ENCODE assay signal across 13 mouse cellular contexts in the genomic region with DNA sequence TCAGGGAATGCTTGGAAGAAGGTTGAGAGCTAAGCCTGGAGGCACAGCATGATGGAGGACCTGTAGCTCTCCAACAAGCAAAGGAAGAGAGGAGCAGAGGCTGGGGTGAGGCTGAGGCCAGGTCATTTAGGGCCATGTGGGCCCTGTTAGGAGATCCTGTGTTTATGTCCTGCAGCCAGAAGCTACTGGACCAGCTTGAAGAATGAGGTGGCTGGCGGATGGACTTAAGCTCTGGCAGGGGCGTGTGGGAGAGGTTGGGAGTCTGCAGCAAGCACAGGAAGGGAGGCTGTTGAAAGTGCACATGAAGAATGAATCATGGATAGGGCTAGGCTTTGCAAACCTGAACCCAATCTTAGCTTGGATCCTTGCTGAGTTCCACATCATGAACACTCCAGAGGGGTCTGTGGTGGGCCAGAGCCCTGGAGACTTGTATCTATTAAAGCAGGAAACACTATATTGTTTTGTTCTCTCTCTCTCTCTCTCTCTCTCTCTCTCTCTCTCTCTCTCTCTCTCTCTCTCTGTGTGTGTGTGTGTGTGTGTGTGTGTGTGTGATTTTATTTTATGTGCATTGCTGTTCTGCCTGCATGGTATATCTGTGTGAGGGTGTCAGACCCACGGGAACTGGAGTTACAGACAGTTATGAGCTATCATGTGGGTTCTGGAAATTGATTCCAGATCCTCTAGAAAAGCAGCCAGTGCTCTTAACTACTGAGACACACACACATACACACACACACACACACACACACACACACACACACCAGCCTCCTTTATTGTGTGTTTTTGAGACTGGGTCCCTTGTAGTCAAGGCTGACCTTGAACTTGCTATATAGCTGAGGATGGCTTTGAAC. TPM values are rescaled to one million over a fixed set of nuclear protein-coding genes. Genes with fewer than 3 reads are reported as not detected.
A peak's percentile ranks its signal among the peaks of the same experiment; 100 is the strongest.
DNase-seq lines count a peak whose midpoint lies in the region; ATAC-seq and TF ChIP-seq lines count a peak whose summit lies in the region.
"Had no signal": no experiment of that assay in that cellular context is flagged by ENCODE, and none has a peak within 500 bp of the region (broad histone marks: within the 10 kb centered on the region; RNA-seq: fewer than 3 reads in every experiment).

No protein-coding gene starts in this region.

- 55% methylated on average over 3 of the region's 3 CpGs for WGBS in liver, adult 2 months
- 20% methylated on average over 3 of the region's 3 CpGs for WGBS in lung, embryonic 15.5 days
- 76% methylated on average over 3 of the region's 3 CpGs for WGBS in midbrain, embryonic 15.5 days
- 77% methylated on average over 3 of the region's 3 CpGs for WGBS in hindbrain, embryonic 13.5 days

- no peak overlapping the region for H3K4me2 ChIP-seq in lung, embryonic 15.5 days
- no peak overlapping the region for H3K4me2 ChIP-seq in midbrain, embryonic 15.5 days
- H3K4me2 ChIP-seq in hindbrain, embryonic 13.5 days: no peak overlapping the region
- H3K4me2 ChIP-seq: liver, embryonic 11.5 days had no signal

- TF ChIP-seq POLR2A in liver, adult 2 months (IDR thresholded peaks at IDR 0.05; ENCODE audit: extremely low read depth, insufficient read depth, low read length): no peak

- H3K27me3 ChIP-seq in liver, adult 2 months (ENCODE audit: control insufficient read depth, insufficient read depth, low read length): no peaks in the 10 kb centered on the region; the same call in 1 of the 2 replicates
- no peaks in the 10 kb centered on the region for H3K27me3 ChIP-seq in lung, embryonic 15.5 days
- H3K27me3 ChIP-seq in midbrain, embryonic 15.5 days (replicated peaks): no peaks in the 10 kb centered on the region
- no peaks in the 10 kb centered on the region for H3K27me3 ChIP-seq in hindbrain, embryonic 13.5 days

- no peaks in the 10 kb centered on the region for H3K9me3 ChIP-seq in lung, embryonic 15.5 days
- no peaks in the 10 kb centered on the region for H3K9me3 ChIP-seq in midbrain, embryonic 15.5 days
- H3K9me3 ChIP-seq in hindbrain, embryonic 13.5 days: no peaks in the 10 kb centered on the region

- peak; percentile 33 for DNase-seq in embryo, embryonic 10.5 days (ENCODE audit: low spot score)
- no peak for DNase-seq in embryo, embryonic 11 days
- peak; percentile 16 for DNase-seq in liver, adult 2 months (ENCODE audit: extremely low read depth, low read depth, low spot score)
- no peak for DNase-seq in liver
- DNase-seq: cerebellum, adult 11-12 months; thymus, adult 2 months had no signal

- TF ChIP-seq CTCF in liver, adult 2 months (IDR thresholded peaks at IDR 0.05; ENCODE audit: low read depth, low read length): no peak

- H3K9ac ChIP-seq in liver, adult 2 months (ENCODE audit: low read depth, low read length): no peak overlapping the region
- H3K9ac ChIP-seq in lung, embryonic 15.5 days: no peak overlapping the region
- H3K9ac ChIP-seq in midbrain, embryonic 15.5 days: no peak overlapping the region
- H3K9ac ChIP-seq in hindbrain, embryonic 13.5 days: no peak overlapping the region

- H3K79me2 ChIP-seq in liver, adult 2 months (ENCODE audit: control insufficient read depth, insufficient read depth, low read length): no peaks in the 10 kb centered on the region

- H3K4me3 ChIP-seq in liver, adult 2 months (ENCODE audit: insufficient read depth, low read depth, low read length): no peak overlapping the region
- no peak overlapping the region for H3K4me3 ChIP-seq in lung, embryonic 15.5 days
- no peak overlapping the region for H3K4me3 ChIP-seq in midbrain, embryonic 15.5 days
- H3K4me3 ChIP-seq in hindbrain, embryonic 13.5 days: no peak overlapping the region

- no peaks in the 10 kb centered on the region for H3K36me3 ChIP-seq in liver, adult 2 months (ENCODE audit: control insufficient read depth, insufficient read depth, low read length)
- H3K36me3 ChIP-seq in lung, embryonic 15.5 days: no peaks in the 10 kb centered on the region
- H3K36me3 ChIP-seq in midbrain, embryonic 15.5 days (replicated peaks): no peaks in the 10 kb centered on the region
- no peaks in the 10 kb centered on the region for H3K36me3 ChIP-seq in hindbrain, embryonic 13.5 days

- H3K4me1 ChIP-seq in liver, adult 2 months (ENCODE audit: control insufficient read depth, insufficient read depth, low read length): no peaks in the 10 kb centered on the region; the same call in 1 of the 2 replicates
- H3K4me1 ChIP-seq in lung, embryonic 15.5 days: peaks cover 50% of the 10 kb centered on the region
- peaks cover 6% of the 10 kb centered on the region; the same call in 1 of the 2 replicates for H3K4me1 ChIP-seq in midbrain, embryonic 15.5 days
- peaks cover 16% of the 10 kb centered on the region for H3K4me1 ChIP-seq in hindbrain, embryonic 13.5 days (replicated peaks)

- peak; percentile 68; the same call in 1 of the 2 replicates for ATAC-seq in lung, embryonic 15.5 days (ENCODE audit: borderline replicate concordance, extremely low read depth, low FRiP score, low TSS enrichment)
- no peak for ATAC-seq in midbrain, embryonic 15.5 days (replicated peaks)
- ATAC-seq in hindbrain, embryonic 13.5 days (ENCODE audit: low FRiP score): no peak
- no peak for ATAC-seq in erythroblast, adult 5-6 weeks (replicated peaks; ENCODE audit: low FRiP score, poor library complexity, severe bottlenecking)
- ATAC-seq: hindbrain, postnatal 0 days had no signal

- no peak overlapping the region for H3K27ac ChIP-seq in liver, adult 2 months (replicated peaks; ENCODE audit: insufficient read depth, low read depth, low read length)
- 0 out of 2 replicates have a peak overlapping the region, but pooled peaks have one; percentile 21 for H3K27ac ChIP-seq in lung, embryonic 15.5 days
- no peak overlapping the region for H3K27ac ChIP-seq in midbrain, embryonic 15.5 days
- H3K27ac ChIP-seq in hindbrain, embryonic 13.5 days: no peak overlapping the region
- H3K27ac ChIP-seq: hindbrain, postnatal 0 days had no signal

RNA-seq across cellular contexts. Expression of gene C1qtnf2, which starts 7.8 kb away (rescaled TPM):
- total RNA-seq in liver, adult 2 months (2014; rRNA removed): 1.2 and 1.5 TPM in 2 replicates
- 1.4 and 2.6 TPM in 2 replicates for polyA plus RNA-seq in liver, adult 2 months (2012; rRNA removed)
- 2.6 and 3.1 TPM in 2 replicates for polyA plus RNA-seq in lung, embryonic 15.5 days (2015; fragmentation: Nextera tagmentation; extraction: Ambion mirVana)
- polyA plus RNA-seq in midbrain, embryonic 15.5 days (2015; fragmentation: Nextera tagmentation; extraction: Ambion mirVana): 9.7 and 10.0 TPM in 2 replicates
- 8.0 and 8.3 TPM in 2 replicates for polyA plus RNA-seq in hindbrain, embryonic 13.5 days (2015; fragmentation: Nextera tagmentation; extraction: Ambion mirVana)
- total RNA-seq in erythroblast, adult 5-6 weeks (2015; ENCODE audit: low replicate concordance): not detected in 2 replicates
- total RNA-seq in erythroblast, adult 5-6 weeks (2017; ENCODE audit: low replicate concordance): not detected in 2 replicates
- total RNA-seq: ES-E14 had no signal

RNA-seq across cellular contexts. Expression of gene Ccnjl, which starts 46.7 kb away (rescaled TPM):
- 0.07 and 0.09 TPM in 2 replicates for total RNA-seq in liver, adult 2 months (2014; rRNA removed)
- polyA plus RNA-seq in liver, adult 2 months (2012; rRNA removed): 0.10 and 0.20 TPM in 2 replicates
- 22.6 and 23.3 TPM in 2 replicates for polyA plus RNA-seq in lung, embryonic 15.5 days (2015; fragmentation: Nextera tagmentation; extraction: Ambion mirVana)
- polyA plus RNA-seq in midbrain, embryonic 15.5 days (2015; fragmentation: Nextera tagmentation; extraction: Ambion mirVana): 13.7 and 15.3 TPM in 2 replicates
- polyA plus RNA-seq in hindbrain, embryonic 13.5 days (2015; fragmentation: Nextera tagmentation; extraction: Ambion mirVana): 18.5 and 20.8 TPM in 2 replicates
- not detected in 2 replicates for total RNA-seq in erythroblast, adult 5-6 weeks (2015; ENCODE audit: low replicate concordance)
- total RNA-seq in erythroblast, adult 5-6 weeks (2017; ENCODE audit: low replicate concordance): 0.98 TPM in 1 of 2 replicates, not detected in the other

RNA-seq across cellular contexts. Expression of gene Slu7, which starts 48.4 kb away (rescaled TPM):
- 11.8 and 13.2 TPM in 2 replicates for total RNA-seq in liver, adult 2 months (2014; rRNA removed)
- polyA plus RNA-seq in liver, adult 2 months (2012; rRNA removed): 1.7 and 2.4 TPM in 2 replicates
- polyA plus RNA-seq in lung, embryonic 15.5 days (2015; fragmentation: Nextera tagmentation; extraction: Ambion mirVana): 56.8 and 58.0 TPM in 2 replicates
- polyA plus RNA-seq in midbrain, embryonic 15.5 days (2015; fragmentation: Nextera tagmentation; extraction: Ambion mirVana): 65.3 and 66.8 TPM in 2 replicates
- polyA plus RNA-seq in hindbrain, embryonic 13.5 days (2015; fragmentation: Nextera tagmentation; extraction: Ambion mirVana): 71.0 and 71.5 TPM in 2 replicates
- total RNA-seq in erythroblast, adult 5-6 weeks (2015; ENCODE audit: low replicate concordance): 18.8 and 36.8 TPM in 2 replicates
- 87.7 and 93.6 TPM in 2 replicates for total RNA-seq in erythroblast, adult 5-6 weeks (2017; ENCODE audit: low replicate concordance)

RNA-seq across cellular contexts. Expression of gene Pttg1, which starts 55.8 kb away (rescaled TPM):
- total RNA-seq in liver, adult 2 months (2014; rRNA removed): 40.0 and 45.4 TPM in 2 replicates
- polyA plus RNA-seq in liver, adult 2 months (2012; rRNA removed): 12.0 and 17.7 TPM in 2 replicates
- 86.8 and 95.0 TPM in 2 replicates for polyA plus RNA-seq in lung, embryonic 15.5 days (2015; fragmentation: Nextera tagmentation; extraction: Ambion mirVana)
- polyA plus RNA-seq in midbrain, embryonic 15.5 days (2015; fragmentation: Nextera tagmentation; extraction: Ambion mirVana): 37.4 and 43.8 TPM in 2 replicates
- polyA plus RNA-seq in hindbrain, embryonic 13.5 days (2015; fragmentation: Nextera tagmentation; extraction: Ambion mirVana): 51.3 and 56.9 TPM in 2 replicates
- total RNA-seq in erythroblast, adult 5-6 weeks (2015; ENCODE audit: low replicate concordance): 98.6 and 127 TPM in 2 replicates
- 89.8 and 114 TPM in 2 replicates for total RNA-seq in erythroblast, adult 5-6 weeks (2017; ENCODE audit: low replicate concordance)

Comparison
In these comparisons a context has a peak if more than half of its experiments do, and no peak if none do; other contexts are left out.
1. DNase-seq: peak in embryo, embryonic 10.5 days (single experiment) and liver, adult 2 months (single experiment); none in embryo, embryonic 11 days (single experiment) and liver (single experiment).
2. RNA of gene Ccnjl, which starts 46.7 kb away (polyA plus RNA-seq): 22.6 to 23.3 TPM in lung, embryonic 15.5 days, 18.5 to 20.8 TPM in hindbrain, embryonic 13.5 days and 13.7 to 15.3 TPM in midbrain, embryonic 15.5 days; 0.10 to 0.20 TPM in liver, adult 2 months; every median in the first group is over 10 times any median in the second.
3. RNA of gene Slu7, which starts 48.4 kb away (polyA plus RNA-seq): 71.0 to 71.5 TPM in hindbrain, embryonic 13.5 days, 65.3 to 66.8 TPM in midbrain, embryonic 15.5 days and 56.8 to 58.0 TPM in lung, embryonic 15.5 days; 1.7 to 2.4 TPM in liver, adult 2 months; every median in the first group is over 10 times any median in the second.